Mouse (Mus musculus) neural tube, embryonic 11.5 days (tissue): ENCODE data around the gene Cyb5rl. TPM values are rescaled to one million over a fixed set of nuclear protein-coding genes. Genes with fewer than 3 reads are reported as not detected.

ENCODE experiments used
- ATAC-seq: fragments of 200-750 bp; cut with Nextera tagmentation; 2 replicates; pipeline ENCODE4 v1.8.0; 2017; ENCODE audit warnings: moderate number of reproducible peaks, mild to moderate bottlenecking, moderate TSS enrichment, moderate library complexity; ENCODE audit not compliant: insufficient read depth, low FRiP score, low TSS enrichment
- DNase-seq: peaks from one replicate; pipeline ENCODE4 v3.0.0-alpha.2; 2015; ENCODE audit warnings: low spot score
- H3K27ac ChIP-seq: fragments of 300-500 bp; sonication (generic); 2 replicates; pipeline ENCODE4 v1.5.1; 2014; ENCODE audit warnings: low read depth, mild to moderate bottlenecking, low read length
- H3K27me3 ChIP-seq: fragments of 300-500 bp; sonication (generic); 2 replicates; pipeline ENCODE4 v1.6.1; 2014; ENCODE audit warnings: mild to moderate bottlenecking, low read length, mixed read lengths; ENCODE audit not compliant: control insufficient read depth, insufficient read depth
- H3K36me3 ChIP-seq: fragments of 300-500 bp; sonication (generic); 2 replicates; pipeline ENCODE4 v1.6.1; 2014; ENCODE audit warnings: mild to moderate bottlenecking, low read length, moderate library complexity, mixed read lengths; ENCODE audit not compliant: control insufficient read depth, insufficient read depth
- H3K4me1 ChIP-seq: fragments of 300-500 bp; sonication (generic); 2 replicates; pipeline ENCODE4 v1.6.1; 2014; ENCODE audit warnings: low read length, mixed read lengths; ENCODE audit not compliant: control insufficient read depth, insufficient read depth
- H3K4me2 ChIP-seq: fragments of 300-500 bp; sonication (generic); 2 replicates; pipeline ENCODE4 v1.6.1; 2014; ENCODE audit warnings: low read depth, mild to moderate bottlenecking, moderate library complexity
- H3K4me3 ChIP-seq: fragments of 300-500 bp; sonication (generic); 2 replicates; pipeline ENCODE4 v1.5.1; 2014; ENCODE audit warnings: low read depth, low read length
- H3K9ac ChIP-seq: fragments of 300-500 bp; sonication (generic); 2 replicates; pipeline ENCODE4 v1.6.1; 2014; ENCODE audit warnings: mild to moderate bottlenecking, low read length
- H3K9me3 ChIP-seq: fragments of 300-500 bp; sonication (generic); 2 replicates; pipeline ENCODE4 v1.6.1; 2016; ENCODE audit warnings: low read length; ENCODE audit not compliant: control insufficient read depth
- WGBS: fragments of 180-500 bp; shearing (Covaris S2); extraction: QIAGEN DNeasy Blood & Tissue Kit; methylation state at CpG from one replicate; pipeline ENCODE4 v1.1.7; 2014; 5-methylcytosine and 5-hydroxymethylcytosine counted together
- polyA plus RNA-seq: library from polyadenylated mRNA; unstranded; fragments of >200 nt; fragmentation: Nextera tagmentation; extraction: Ambion mirVana; gene quantifications from 2 replicates; pipeline ENCODE4 v1.2.1, GENCODE M21; 2014

Gene Cyb5rl
- polyA plus RNA-seq, 1 experiment from 2014 or later, result 7.0 TPM

DNA sequence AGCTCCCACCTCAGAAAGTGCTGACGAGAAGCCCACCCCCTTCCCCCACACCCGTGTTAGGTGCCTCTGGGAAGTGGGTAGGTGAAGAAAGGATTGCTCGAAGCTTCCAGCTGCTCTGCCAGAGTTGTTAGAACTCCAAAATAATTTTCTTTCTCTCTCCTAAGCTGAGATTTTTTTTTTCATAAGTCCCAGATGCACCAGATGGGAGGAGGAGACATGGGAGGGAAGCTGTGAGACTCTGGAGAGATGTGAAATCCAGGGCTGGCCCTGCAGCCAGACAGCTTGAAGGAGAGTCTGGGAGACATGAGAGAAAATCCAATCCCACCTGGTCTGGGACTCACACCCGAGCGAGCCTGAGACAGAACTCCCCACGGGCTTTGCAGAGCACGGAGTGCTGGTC, 57.6 kb downstream of the Cyb5rl start:
- 63% methylated on average over 7 of the region's 7 CpGs for WGBS

DNA sequence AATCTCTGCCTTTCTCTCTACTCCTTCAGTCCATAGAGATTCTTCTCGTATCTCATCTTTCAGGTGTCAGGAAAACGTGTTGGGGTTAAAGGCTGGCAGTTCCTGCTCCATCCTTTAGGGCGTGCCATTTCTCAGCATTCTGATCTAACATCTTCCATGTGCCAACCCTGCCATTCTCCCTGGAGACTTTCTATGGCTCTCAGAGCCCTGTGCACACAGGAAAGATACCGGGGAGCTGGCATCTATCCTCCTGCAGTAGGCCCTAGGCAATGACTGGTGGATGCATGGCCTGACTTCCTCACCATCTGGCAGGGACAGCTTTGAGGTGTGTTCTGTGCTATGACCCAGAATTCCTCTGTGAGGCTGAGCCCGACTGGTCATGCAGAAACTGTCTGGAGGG, 58.3 kb downstream of the Cyb5rl start:
- 66% methylated on average over 5 of the region's 5 CpGs for WGBS
- ATAC-seq, result no peak
- no peak for DNase-seq
- Histone ChIP-seq H3K9ac (no peak overlapping the region), H3K27ac (no peak overlapping the region), H3K27me3 (no peaks in the 10 kb centered on the region), H3K4me3 (no peak overlapping the region), H3K36me3 (no peaks in the 10 kb centered on the region), H3K4me1 (peaks cover 25% of the 10 kb centered on the region), H3K9me3 (no peaks in the 10 kb centered on the region), H3K4me2 (no peak overlapping the region)

More for the DNA sequence above, 57.6 kb downstream of the Cyb5rl start:
- H3K9me3 ChIP-seq, result no peaks in the 10 kb centered on the region
- peaks cover 21% of the 10 kb centered on the region for H3K4me1 ChIP-seq
- H3K27ac ChIP-seq, result no peak overlapping the region
- H3K4me2 ChIP-seq, result no peak overlapping the region
- H3K36me3 ChIP-seq, result no peaks in the 10 kb centered on the region
- H3K4me3 ChIP-seq, result no peak overlapping the region
- no peak for ATAC-seq
- H3K27me3 ChIP-seq, result no peaks in the 10 kb centered on the region
- no peak overlapping the region for H3K9ac ChIP-seq
- no peak for DNase-seq

DNA sequence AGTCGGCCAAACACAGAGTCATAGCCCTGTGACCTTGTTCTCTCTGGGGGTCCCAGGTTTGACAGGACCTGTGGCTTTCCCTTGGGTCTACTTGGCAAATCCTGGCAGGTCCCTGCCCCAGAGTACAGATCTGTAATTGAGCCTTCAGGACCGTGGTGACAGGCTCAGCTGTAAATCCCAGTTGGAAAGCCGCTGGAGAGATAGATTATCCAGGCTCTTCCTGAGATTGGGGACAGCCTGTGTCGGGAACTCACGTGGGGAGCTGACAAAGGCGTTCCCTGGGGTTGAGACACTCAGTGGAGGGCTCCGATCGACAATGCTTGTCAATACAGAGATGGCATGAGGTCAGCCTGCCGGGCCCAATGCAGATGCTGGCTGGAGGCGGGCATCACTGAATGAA, 59.6 kb downstream of the Cyb5rl start:
- WGBS, result 35% methylated on average over 10 of the region's 10 CpGs
- ATAC-seq (no peak), DNase-seq (no peak)
- H3K27me3 ChIP-seq, result no peaks in the 10 kb centered on the region
- H3K9me3 ChIP-seq, result no peaks in the 10 kb centered on the region
- H3K9ac ChIP-seq, result no peak overlapping the region
- peaks cover 26% of the 10 kb centered on the region for H3K4me1 ChIP-seq
- H3K27ac ChIP-seq, result peak overlapping the region; percentile 28
- no peaks in the 10 kb centered on the region for H3K36me3 ChIP-seq
- H3K4me2 ChIP-seq, result no peak overlapping the region
- H3K4me3 ChIP-seq, result no peak overlapping the region

DNA sequence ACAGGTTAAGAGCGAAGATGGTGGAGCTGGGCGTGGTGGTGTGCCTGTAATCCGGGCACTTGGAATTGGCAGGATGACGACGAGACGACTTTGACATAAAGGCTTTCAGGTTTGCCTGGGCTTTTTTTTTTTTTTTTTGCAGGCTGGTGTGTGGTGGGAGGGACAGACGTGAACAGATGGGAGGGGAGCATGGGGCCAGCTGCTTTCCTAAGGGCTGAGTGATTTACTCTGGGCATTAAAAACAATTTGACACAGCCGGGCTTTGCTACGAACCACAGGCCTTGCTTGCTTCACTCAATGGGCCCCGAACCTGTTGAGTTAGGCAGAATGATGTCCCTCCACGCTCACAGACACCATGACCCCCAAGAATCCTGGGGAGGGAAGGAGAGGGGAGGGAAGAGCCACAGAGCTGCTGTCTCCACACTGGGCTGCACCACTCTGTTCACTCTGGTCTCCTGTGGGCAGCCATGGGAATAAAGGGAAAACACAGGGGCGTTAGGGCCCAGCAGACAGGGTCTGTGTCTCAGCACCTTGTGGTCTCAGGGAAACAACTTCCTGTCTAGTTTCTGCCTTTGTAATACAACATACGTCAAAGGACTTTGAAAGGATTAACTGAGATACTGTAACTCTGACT, 60.2 kb downstream of the Cyb5rl start:
- peak; percentile 71 for ATAC-seq
- Histone ChIP-seq H3K27ac (peak overlapping the region; percentile 65), H3K27me3 (no peaks in the 10 kb centered on the region), H3K4me3 (no peak overlapping the region), H3K9me3 (no peaks in the 10 kb centered on the region), H3K4me1 (peaks cover 26% of the 10 kb centered on the region), H3K36me3 (no peaks in the 10 kb centered on the region), H3K4me2 (no peak overlapping the region), H3K9ac (no peak overlapping the region)
- peak; percentile 51 for DNase-seq
- WGBS, result 30% methylated on average over 13 of the region's 13 CpGs

DNA sequence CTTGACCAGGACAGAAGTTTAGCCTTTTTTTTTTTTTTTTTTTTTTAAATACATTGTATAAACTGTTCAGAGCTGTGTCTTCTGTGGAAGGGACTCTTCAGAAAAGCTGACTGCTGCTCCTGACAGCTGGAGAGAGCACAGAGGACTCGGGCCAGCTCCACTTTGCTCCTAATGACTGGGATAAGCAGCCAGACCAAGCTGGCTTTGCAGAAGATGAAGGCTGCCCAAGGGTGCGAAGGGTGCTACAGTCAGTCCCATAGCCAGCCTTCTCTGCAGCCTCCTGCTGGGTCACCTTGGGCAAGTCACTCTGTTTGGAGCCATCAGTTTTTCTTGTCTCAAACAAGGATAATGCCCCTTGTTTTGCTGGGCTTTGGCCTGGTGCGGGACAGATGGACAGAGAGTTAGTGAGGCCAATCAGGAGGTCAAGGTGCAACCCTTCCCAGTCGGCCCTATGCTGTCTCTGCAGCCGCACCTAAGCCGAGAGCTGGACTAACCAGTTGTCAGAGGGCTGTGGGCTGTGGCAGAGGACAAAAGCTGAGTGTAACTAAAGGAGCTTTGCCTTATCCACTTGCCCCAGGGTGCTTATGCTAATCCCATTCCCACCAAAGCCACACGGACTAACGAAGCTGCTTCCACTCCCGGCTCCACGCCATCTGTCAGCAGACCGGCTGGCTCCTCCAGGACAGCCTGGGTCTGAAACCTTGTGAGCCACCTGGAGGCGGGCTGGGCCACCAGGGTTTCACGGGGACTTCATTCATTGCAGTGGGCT, 61.3 kb downstream of the Cyb5rl start:
- Histone ChIP-seq H3K4me1 (peaks cover 26% of the 10 kb centered on the region), H3K27ac (peak overlapping the region; percentile 67), H3K4me2 (no peak overlapping the region), H3K9ac (0 out of 2 replicates have a peak overlapping the region, but pooled peaks have one; percentile 1), H3K9me3 (no peaks in the 10 kb centered on the region), H3K4me3 (no peak overlapping the region), H3K36me3 (no peaks in the 10 kb centered on the region), H3K27me3 (no peaks in the 10 kb centered on the region)
- DNase-seq (peak; percentile 58), ATAC-seq (peak; percentile 33; the same call in 1 of the 2 replicates)
- WGBS, result 26% methylated on average over 13 of the region's 13 CpGs

DNA sequence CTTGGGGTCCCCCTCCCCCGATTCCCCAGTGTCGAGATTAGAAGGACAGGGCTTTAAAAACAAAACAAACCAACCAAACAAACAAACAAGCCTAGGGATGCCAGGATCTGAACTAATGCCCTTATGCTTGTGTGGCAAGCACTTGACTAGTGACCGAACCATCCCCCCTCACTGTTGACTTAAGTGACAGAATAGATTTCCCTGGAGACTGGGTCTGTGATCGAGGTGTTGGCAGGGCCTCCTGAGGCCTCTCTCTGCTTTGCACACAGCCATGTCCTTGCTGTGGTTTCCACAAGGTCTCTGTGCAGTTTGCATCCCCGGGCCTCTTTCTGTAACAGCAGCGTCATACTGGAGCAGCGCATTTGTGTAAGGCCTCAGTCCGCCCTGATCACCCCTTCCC, 62.6 kb downstream of the Cyb5rl start:
- H3K4me1 ChIP-seq, result peaks cover 26% of the 10 kb centered on the region
- H3K27ac ChIP-seq, result no peak overlapping the region
- 84% methylated on average over 8 of the region's 8 CpGs for WGBS

DNA sequence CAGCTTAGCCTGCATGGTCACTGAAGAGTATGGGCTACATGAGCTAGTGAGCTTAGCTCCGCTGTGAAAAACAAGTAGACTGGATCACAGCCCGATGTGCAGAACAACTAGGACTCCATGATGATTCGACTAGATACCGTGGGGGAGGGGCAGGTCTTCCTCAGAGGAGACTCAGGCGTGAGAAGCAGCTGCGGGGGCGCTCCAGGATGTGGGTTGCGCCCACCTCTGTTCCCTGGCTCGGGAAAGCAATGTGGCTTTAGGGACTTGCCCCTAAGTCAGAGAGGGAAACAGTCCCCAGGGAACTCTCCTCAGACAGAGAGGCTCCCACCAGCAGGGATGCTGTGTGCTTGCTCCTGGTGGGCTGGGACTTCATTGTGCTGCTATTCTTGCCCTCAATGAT, 63.7 kb downstream of the Cyb5rl start:
- Histone ChIP-seq H3K27me3 (no peaks in the 10 kb centered on the region), H3K9me3 (no peaks in the 10 kb centered on the region), H3K4me2 (no peak overlapping the region), H3K27ac (no peak overlapping the region), H3K9ac (no peak overlapping the region; the same call in 1 of the 2 replicates), H3K4me3 (no peak overlapping the region), H3K36me3 (no peaks in the 10 kb centered on the region), H3K4me1 (peaks cover 28% of the 10 kb centered on the region)
- DNase-seq, result no peak
- no peak for ATAC-seq
- 23% methylated on average over 9 of the region's 9 CpGs for WGBS

More for the DNA sequence above, 62.6 kb downstream of the Cyb5rl start:
- H3K4me3 ChIP-seq, result no peak overlapping the region
- no peaks in the 10 kb centered on the region for H3K9me3 ChIP-seq
- no peaks in the 10 kb centered on the region for H3K27me3 ChIP-seq
- H3K4me2 ChIP-seq, result no peak overlapping the region
- no peak for ATAC-seq
- H3K9ac ChIP-seq, result no peak overlapping the region
- no peaks in the 10 kb centered on the region for H3K36me3 ChIP-seq
- no peak for DNase-seq

DNA sequence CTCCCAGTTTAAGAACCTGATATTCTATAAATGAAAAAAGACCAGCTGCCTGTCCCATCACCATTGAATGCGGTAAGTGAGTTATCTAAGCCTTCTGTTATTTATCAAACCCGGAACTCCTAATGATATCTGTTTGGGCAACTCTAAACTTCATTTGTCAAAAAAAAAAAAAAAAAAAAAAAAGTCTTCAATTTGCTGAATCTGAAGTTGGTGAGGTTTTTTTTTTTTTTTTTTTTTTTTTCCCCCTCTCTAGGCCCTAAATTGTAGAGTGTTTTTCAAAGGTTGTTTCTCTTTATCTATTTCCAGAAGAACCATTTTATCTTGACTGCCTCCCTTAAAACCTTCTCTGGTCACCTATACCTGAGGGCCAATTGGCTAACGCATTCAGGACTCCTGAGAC, 68.1 kb downstream of the Cyb5rl start:
- no peaks in the 10 kb centered on the region for H3K27me3 ChIP-seq
- no peak for ATAC-seq
- no peaks in the 10 kb centered on the region for H3K36me3 ChIP-seq
- H3K4me1 ChIP-seq, result peaks cover 21% of the 10 kb centered on the region
- H3K9ac ChIP-seq, result no peak overlapping the region
- WGBS, result 96% methylated on average over 3 of the region's 3 CpGs
- no peak overlapping the region for H3K4me3 ChIP-seq
- no peaks in the 10 kb centered on the region for H3K9me3 ChIP-seq
- no peak overlapping the region for H3K27ac ChIP-seq
- DNase-seq, result no peak
- no peak overlapping the region for H3K4me2 ChIP-seq

DNA sequence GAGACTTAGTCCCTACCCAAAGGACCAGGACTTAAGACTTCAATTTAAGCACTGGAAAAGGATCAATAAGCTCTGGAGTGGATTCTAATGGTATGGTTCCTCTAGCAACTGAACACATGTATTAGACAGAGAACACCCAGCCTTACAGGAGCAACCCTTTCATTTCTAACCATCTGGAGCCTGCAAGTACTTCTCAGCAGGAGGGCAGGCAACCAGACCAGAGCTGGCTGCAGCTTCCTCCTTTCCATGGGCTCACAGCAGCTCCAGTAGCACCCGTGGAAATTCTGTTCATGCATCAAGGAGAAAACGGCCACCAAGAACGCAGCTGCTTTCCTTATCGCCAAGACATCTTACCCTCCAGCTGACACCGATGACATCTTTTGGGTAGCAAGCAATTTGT, 68.9 kb downstream of the Cyb5rl start:
- no peak overlapping the region for H3K4me2 ChIP-seq
- WGBS, result 71% methylated on average over 5 of the region's 5 CpGs
- peaks cover 25% of the 10 kb centered on the region for H3K4me1 ChIP-seq
- no peak overlapping the region for H3K9ac ChIP-seq
- no peak for ATAC-seq
- no peak overlapping the region for H3K4me3 ChIP-seq
- no peak for DNase-seq
- no peak overlapping the region for H3K27ac ChIP-seq
- H3K27me3 ChIP-seq, result no peaks in the 10 kb centered on the region
- no peaks in the 10 kb centered on the region for H3K9me3 ChIP-seq
- H3K36me3 ChIP-seq, result no peaks in the 10 kb centered on the region
